Mouse (Mus musculus) liver, postnatal 0 days (tissue): Measurements from ENCODE around the gene Faf1.

ENCODE experiments used
- CTCF ChIP-seq: sonication (generic); IDR thresholded peaks from 2 replicates; pipeline ENCODE4 v1.5.1; 2016; ENCODE audit warnings: antibody characterized with exemption, low read depth
- EP300 ChIP-seq: IDR thresholded peaks from 2 replicates; pipeline ENCODE4 v1.6.1; 2016; ENCODE audit warnings: antibody characterized with exemption, low read depth, mild to moderate bottlenecking

- TF ChIP-seq CTCF (no peak), EP300 (no peak)
These were observed 83.5 kb downstream of the Faf1 start for GRCm38 (mm10) chr4:109759901-109760300.
